Mouse (Mus musculus): Measurements from ENCODE around the gene Psat1. TPM values are rescaled to one million over a fixed set of nuclear protein-coding genes. Genes with fewer than 3 reads are reported as not detected.

The Psat1 gene
- total RNA-seq, 2 experiments from 2014 or later, result 104 to 107 TPM

DNA sequence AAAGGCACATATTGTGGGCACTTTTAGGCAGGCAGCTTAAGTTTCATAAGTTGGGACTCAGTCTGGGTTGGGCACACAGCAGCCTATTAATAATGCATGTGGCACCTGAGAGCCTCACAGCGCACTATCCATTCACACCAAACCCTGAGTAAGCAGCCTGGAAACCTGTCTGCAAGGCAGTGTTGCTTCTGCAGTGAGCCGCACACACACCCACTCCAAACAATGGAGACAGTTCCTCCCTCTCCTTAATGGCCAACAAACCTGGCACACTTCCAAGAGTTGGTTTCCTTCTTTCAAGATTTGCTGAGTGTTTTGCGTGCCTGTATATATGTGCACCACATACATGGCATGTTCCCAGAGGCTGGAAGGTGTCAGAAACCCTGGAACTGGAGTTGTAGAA, 3.1 kb upstream of the Psat1 start:
- TF ChIP-seq CTCF (conservative IDR thresholded peaks at IDR 0.05), result no peak
- Histone ChIP-seq H3K27ac (no peak overlapping the region), H3K4me3 (no peak overlapping the region)
- DNase-seq (ENCODE audit: low spot score in 2 of 2), result no peak

DNA sequence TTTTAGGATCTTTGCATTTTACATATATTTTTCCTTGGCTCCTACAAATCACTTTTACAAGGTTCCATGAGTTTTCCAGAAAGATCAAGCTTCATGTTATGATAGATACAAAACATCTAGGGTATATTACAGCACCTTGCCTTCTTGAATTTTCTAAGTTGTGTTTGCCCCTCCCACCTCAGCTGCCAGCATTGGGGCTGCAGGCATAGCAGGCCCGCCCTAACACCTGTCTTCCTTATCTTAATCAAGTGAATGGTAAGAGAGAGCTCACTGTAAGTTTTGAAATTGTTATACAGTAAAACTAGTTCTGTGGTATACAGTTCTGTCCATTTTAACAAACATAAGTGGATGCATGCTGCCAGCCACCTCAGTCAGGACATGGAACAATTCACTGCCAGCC, 1.7 kb upstream of the Psat1 start:
- Histone ChIP-seq H3K27ac (no peak overlapping the region), H3K4me3 (no peak overlapping the region)
- TF ChIP-seq CTCF (conservative IDR thresholded peaks at IDR 0.05), result no peak
- DNase-seq (ENCODE audit: low spot score in 2 of 2), result no peak

GRCm38 (mm10) chr19:15948426-15948825, 1.3 kb upstream of the Psat1 start:
- DNase-seq (ENCODE audit: low spot score in 2 of 2), result no peak
- no peak overlapping the region for H3K4me3 ChIP-seq
- no peak overlapping the region for H3K27ac ChIP-seq
- no peak for TF ChIP-seq CTCF (conservative IDR thresholded peaks at IDR 0.05)

DNA sequence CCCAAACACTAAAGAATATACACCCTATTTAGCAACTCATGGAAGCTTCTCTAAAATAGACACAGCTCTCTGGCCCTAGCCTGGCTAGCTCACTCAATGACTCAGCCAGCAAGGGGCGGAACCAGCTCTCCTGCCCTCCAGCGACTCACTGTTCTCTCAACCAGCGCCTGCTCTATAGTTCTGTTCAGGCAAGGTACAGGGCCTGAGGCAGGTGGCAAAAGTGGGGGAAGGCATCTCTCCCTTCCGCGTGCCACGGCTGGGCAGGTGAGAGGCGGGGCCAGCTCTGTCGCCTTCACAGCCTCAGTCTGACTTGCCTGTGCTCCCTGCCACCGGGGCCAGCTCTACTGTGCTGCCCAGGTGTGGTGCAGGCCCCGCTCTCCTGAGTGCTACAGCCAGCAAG, 474 bp downstream of the Psat1 start:
- no peak for TF ChIP-seq CTCF (conservative IDR thresholded peaks at IDR 0.05)
- no peak for DNase-seq (ENCODE audit: low spot score in 2 of 2)
- Histone ChIP-seq H3K4me3 (no peak overlapping the region), H3K27ac (no peak overlapping the region)

GRCm38 (mm10) chr19:15943117-15943423, 4.1 kb downstream of the Psat1 start:
- no peak for TF ChIP-seq CTCF (conservative IDR thresholded peaks at IDR 0.05)
- DNase-seq (ENCODE audit: low spot score in 2 of 2), result no peak
- no peak overlapping the region for H3K27ac ChIP-seq
- H3K4me3 ChIP-seq, result no peak overlapping the region

DNA sequence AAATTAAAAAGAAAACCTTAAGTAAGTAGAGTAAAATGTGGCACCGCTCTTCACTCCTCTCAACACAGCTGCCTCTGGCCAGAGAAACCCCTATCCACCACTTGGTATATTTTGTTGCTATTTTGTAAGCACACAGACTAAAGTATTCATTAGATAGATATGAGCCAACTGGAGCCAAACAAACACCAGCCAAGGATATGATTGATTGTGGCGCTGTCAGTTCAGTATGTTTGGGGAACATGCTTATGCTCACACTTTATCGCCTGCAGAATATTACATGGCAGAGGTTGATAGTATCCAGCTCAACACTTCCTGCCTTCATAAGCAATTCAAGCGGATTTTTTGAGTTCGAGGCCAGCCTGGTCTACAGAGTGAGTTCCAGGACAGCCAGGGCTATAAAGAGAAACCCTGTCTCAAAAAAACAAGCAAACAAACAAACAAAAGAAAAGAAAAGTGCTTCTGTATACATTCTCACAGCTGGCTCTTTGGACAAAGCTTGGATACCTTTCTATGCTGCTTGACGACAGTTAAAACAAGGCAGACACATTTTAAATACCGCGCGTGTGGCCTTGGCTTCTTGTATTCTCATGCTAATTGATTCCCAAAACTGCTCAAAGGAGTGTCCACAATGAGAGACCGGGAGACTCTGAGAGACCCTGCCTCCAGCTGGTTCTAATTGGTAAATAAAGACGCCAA, 4.6 kb downstream of the Psat1 start:
- no peak for TF ChIP-seq CTCF (conservative IDR thresholded peaks at IDR 0.05)
- Histone ChIP-seq H3K4me3 (no peak overlapping the region), H3K27ac (no peak overlapping the region)
- no peak for DNase-seq (ENCODE audit: low spot score in 2 of 2)

GRCm38 (mm10) chr19:15941399-15941798, 5.7 kb downstream of the Psat1 start:
- DNase-seq (ENCODE audit: low spot score in 2 of 2), result no peak
- no peak for TF ChIP-seq CTCF (conservative IDR thresholded peaks at IDR 0.05)

DNA sequence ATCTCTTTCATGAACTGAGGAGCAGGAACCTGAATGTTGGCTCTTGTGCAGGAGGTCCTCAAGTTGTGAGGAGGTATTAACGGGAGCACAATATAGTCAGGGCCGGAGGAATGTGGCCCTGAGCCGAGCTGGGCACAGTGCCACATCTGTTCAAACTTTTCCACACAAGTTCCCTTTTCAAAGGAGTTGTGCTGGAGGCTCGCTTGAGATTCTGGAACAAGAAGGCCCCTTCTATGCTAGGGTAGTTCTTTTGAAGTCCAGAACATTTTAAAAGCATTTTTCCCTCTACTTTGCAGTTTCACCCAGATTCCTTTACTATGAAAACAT, 21.5 kb downstream of the Psat1 start:
- DNase-seq (ENCODE audit: low spot score in 2 of 2), result peak; percentile 48 to 65
- H3K4me3 ChIP-seq, result peak overlapping the region; percentile 72; the same call in 1 of the 2 replicates
- peak overlapping the region; percentile 92 for H3K27ac ChIP-seq
- no peak for TF ChIP-seq CTCF (conservative IDR thresholded peaks at IDR 0.05)

More at GRCm38 (mm10) chr19:15941399-15941798, 5.7 kb downstream of the Psat1 start:
- no peak overlapping the region for H3K4me3 ChIP-seq
- H3K27ac ChIP-seq, result no peak overlapping the region

- Histone ChIP-seq H3K4me3 (peak overlapping the region; percentile 72), H3K27ac (peak overlapping the region; percentile 92)
- TF ChIP-seq CTCF (conservative IDR thresholded peaks at IDR 0.05), result no peak
- DNase-seq (ENCODE audit: low spot score in 2 of 2), result peak; percentile 83 to 92
Observed at GRCm38 (mm10) chr19:15924866-15925718, 22.0 kb downstream of the Psat1 start.

GRCm38 (mm10) chr19:15924181-15924865, 22.8 kb downstream of the Psat1 start:
- H3K27ac ChIP-seq, result peak overlapping the region; percentile 92
- no peak for TF ChIP-seq CTCF (conservative IDR thresholded peaks at IDR 0.05)
- DNase-seq (ENCODE audit: low spot score in 2 of 2), result peak; percentile 36 to 71
- peak overlapping the region; percentile 72 for H3K4me3 ChIP-seq

- TF ChIP-seq CTCF (conservative IDR thresholded peaks at IDR 0.05), result no peak
- H3K27ac ChIP-seq, result peak overlapping the region; percentile 92
- DNase-seq (ENCODE audit: low spot score in 2 of 2), result no peak
- peak overlapping the region; percentile 72 for H3K4me3 ChIP-seq
Observed at GRCm38 (mm10) chr19:15923426-15923825, 23.7 kb downstream of the Psat1 start.

GRCm38 (mm10) chr19:15919336-15919735, 27.8 kb downstream of the Psat1 start:
- DNase-seq (ENCODE audit: low spot score in 2 of 2), result no peak
- no peak overlapping the region for H3K27ac ChIP-seq
- no peak for TF ChIP-seq CTCF (conservative IDR thresholded peaks at IDR 0.05)
- H3K4me3 ChIP-seq, result no peak overlapping the region

DNA sequence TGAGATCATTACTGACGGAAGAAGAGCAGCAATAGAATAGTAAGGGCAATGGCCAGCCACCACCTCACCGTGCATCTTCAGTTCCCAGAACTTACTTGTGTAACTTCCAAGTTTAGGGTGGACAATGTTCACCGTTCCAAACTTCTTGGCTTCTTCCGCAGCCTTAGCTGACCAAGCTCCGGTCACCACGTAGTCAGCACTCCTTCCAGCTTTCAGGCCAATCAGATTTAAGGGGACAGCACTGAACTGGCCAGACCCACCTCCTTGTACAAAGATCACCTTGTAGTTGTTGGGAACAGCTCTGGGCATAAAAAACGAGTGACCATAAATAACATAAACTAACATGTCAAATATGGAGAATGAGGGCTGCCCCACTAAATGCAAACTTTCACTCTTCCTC, 29.0 kb downstream of the Psat1 start:
- no peak for TF ChIP-seq CTCF (conservative IDR thresholded peaks at IDR 0.05)
- Histone ChIP-seq H3K27ac (no peak overlapping the region), H3K4me3 (no peak overlapping the region)
- DNase-seq (ENCODE audit: low spot score in 2 of 2), result no peak

Data from layer of hippocampus, adult 2 months (tissue).